Mouse (Mus musculus) forelimb bud, embryonic 11.5 days (tissue): ENCODE measurements around the gene Crebrf.

Source experiments
- DNase-seq: peaks from one replicate; pipeline ENCODE4 v3.0.0-alpha.2; 2012; ENCODE audit warnings: low read depth, low spot score

The Crebrf gene

DNA sequence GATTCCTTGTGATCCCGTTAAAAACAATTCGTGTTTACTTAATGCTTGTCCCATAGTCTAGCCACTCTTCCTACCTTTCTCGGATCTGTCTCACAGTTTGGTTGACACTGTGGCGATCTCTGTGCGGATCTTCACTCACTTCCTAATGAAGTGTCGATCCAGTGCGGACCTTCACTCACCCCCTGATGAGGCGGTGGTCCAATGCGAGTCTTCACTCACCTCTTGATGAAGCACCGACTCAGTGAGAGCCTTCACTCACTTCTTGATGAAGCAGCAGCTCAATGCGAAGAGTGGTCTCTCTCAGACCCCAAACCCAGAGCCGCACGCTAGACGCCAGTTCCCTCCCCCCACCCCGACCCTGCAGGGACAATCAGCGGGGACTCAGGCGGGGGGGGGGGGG, 110.7 kb downstream of the Crebrf start:
- no peak for DNase-seq
